Mouse (Mus musculus) kidney, postnatal 0 days (tissue): Measurements from ENCODE around the gene Mbnl2. TPM values are rescaled to one million over a fixed set of nuclear protein-coding genes. Genes with fewer than 3 reads are reported as not detected.

ENCODE experiments used
- ATAC-seq: fragments of 200-750 bp; cut with Nextera tagmentation; replicated peaks from 2 replicates; pipeline ENCODE4 v1.8.0; 2017; ENCODE audit warnings: low read depth, moderate number of reproducible peaks, moderate TSS enrichment, moderate library complexity; ENCODE audit not compliant: low FRiP score
- DNase-seq: peaks from one replicate; pipeline ENCODE4 v3.0.0-alpha.2; 2016; ENCODE audit warnings: low spot score
- H3K27ac ChIP-seq: fragments of 300-500 bp; sonication (generic); 2 replicates; pipeline ENCODE4 v1.5.1; 2014; ENCODE audit warnings: mild to moderate bottlenecking
- H3K27me3 ChIP-seq: fragments of 300-500 bp; sonication (generic); 2 replicates; pipeline ENCODE4 v1.6.1; 2014; ENCODE audit warnings: low read length, mixed read lengths; ENCODE audit not compliant: insufficient read depth
- H3K36me3 ChIP-seq: fragments of 300-500 bp; sonication (generic); 2 replicates; pipeline ENCODE4 v1.6.1; 2014; ENCODE audit warnings: low read length, mixed read lengths; ENCODE audit not compliant: insufficient read depth
- H3K4me1 ChIP-seq: fragments of 300-500 bp; sonication (generic); replicated peaks from 2 replicates; pipeline ENCODE4 v1.6.1; 2014; ENCODE audit warnings: antibody characterized with exemption, low read length, mixed read lengths; ENCODE audit not compliant: insufficient read depth
- H3K4me2 ChIP-seq: fragments of 300-500 bp; sonication (generic); 2 replicates; pipeline ENCODE4 v1.6.1; 2014; ENCODE audit warnings: mild to moderate bottlenecking, low read length, moderate library complexity, mixed read lengths
- H3K4me3 ChIP-seq: fragments of 300-500 bp; sonication (generic); replicated peaks from 2 replicates; pipeline ENCODE4 v1.5.1; 2014; ENCODE audit warnings: low read depth, low read length
- H3K9ac ChIP-seq: fragments of 300-500 bp; sonication (generic); 2 replicates; pipeline ENCODE4 v1.6.1; 2014; ENCODE audit warnings: low read depth, low read length
- H3K9me3 ChIP-seq: fragments of 300-500 bp; sonication (generic); replicated peaks from 2 replicates; pipeline ENCODE4 v1.6.1; 2016; ENCODE audit warnings: low read length, inconsistent platforms, mixed read lengths
- CTCF ChIP-seq: IDR thresholded peaks from 2 replicates; pipeline ENCODE4 v1.5.1; 2016; ENCODE audit warnings: antibody characterized with exemption, low read depth, mild to moderate bottlenecking, moderate library complexity
- WGBS: fragments of 180-500 bp; shearing (Covaris S2); extraction: QIAGEN DNeasy Blood & Tissue Kit; methylation state at CpG from one replicate; pipeline ENCODE4 v1.1.7; 2014; 5-methylcytosine and 5-hydroxymethylcytosine counted together
- polyA plus RNA-seq: library from polyadenylated mRNA; unstranded; fragments of >200 nt; fragmentation: Nextera tagmentation; extraction: Ambion mirVana; gene quantifications from 2 replicates; pipeline ENCODE4 v1.2.1, GENCODE M21; 2015

Mbnl2 gene
- polyA plus RNA-seq, 1 experiment from 2014 or later, result 119 TPM

DNA sequence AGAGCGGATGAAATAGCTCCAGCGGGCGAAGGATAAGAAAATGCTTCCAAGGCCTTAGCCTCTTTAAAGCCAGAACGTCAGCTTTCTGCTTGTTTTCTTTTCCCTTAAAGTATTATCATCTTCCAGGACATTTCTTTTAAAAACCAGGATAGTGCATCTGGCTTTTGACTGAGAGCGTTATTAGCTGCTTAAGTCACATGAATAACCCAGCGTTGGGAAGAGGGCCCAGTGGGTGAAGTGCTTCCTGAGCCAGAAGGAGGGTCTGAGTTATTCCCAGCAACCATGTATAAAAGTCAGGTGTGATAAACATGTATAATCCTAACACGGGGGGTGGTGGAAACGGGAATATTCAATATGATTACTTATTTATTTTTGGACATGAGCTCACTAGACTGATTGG lies 61.4 kb downstream of the Mbnl2 start:
- H3K9me3 ChIP-seq, result no peaks in the 10 kb centered on the region
- ATAC-seq (no peak), DNase-seq (no peak)
- H3K4me1 ChIP-seq, result peaks cover 26% of the 10 kb centered on the region
- H3K36me3 ChIP-seq, result no peaks in the 10 kb centered on the region
- H3K4me3 ChIP-seq, result no peak overlapping the region
- WGBS, result 59% methylated on average over 8 of the region's 8 CpGs
- peak overlapping the region; percentile 36 for H3K27ac ChIP-seq
- no peaks in the 10 kb centered on the region for H3K27me3 ChIP-seq
- no peak for TF ChIP-seq CTCF
- H3K4me2 ChIP-seq, result 0 out of 2 replicates have a peak overlapping the region, but pooled peaks have one; percentile 3
- H3K9ac ChIP-seq, result no peak overlapping the region

DNA sequence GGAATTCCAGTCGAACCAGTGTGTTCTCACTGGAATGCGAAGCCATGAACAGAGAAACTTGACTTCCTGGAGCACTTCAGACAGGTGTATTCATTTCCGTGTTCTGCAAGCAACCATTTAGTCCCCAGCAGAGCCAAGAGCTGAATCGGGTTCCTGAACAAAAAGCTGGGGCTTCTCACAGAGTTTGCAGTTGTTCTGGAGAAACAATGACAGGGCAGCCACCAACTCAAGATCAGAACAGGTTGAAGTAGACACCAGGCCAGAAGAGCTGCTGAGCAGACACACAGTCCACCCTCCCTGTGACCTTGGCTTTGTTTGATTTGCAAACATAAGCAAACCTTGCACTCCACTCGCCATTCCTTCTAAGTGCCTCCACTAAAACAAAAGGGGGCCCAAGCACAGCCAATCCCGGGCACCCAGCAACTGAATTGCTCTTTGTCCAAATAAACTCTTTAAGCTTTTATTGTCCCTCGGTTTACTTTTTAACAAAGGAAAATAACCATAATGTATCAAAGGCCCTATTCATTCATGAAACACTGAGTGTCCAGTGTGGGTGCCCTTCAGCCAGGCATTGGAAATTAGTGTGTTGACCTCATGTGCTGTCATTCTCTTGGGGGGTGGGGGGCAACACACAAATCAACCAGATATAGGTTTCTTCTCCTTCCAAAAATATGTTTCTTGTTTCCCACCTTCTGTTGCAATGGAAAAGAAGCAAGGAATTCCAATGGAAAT lies 62.4 kb downstream of the Mbnl2 start:
- peak overlapping the region; percentile 60 for H3K27ac ChIP-seq
- ATAC-seq (no peak), DNase-seq (no peak)
- WGBS, result 43% methylated on average over 7 of the region's 7 CpGs
- H3K4me2 ChIP-seq, result no peak overlapping the region
- H3K9me3 ChIP-seq, result no peaks in the 10 kb centered on the region
- H3K9ac ChIP-seq, result no peak overlapping the region
- TF ChIP-seq CTCF, result no peak
- no peaks in the 10 kb centered on the region for H3K36me3 ChIP-seq
- H3K27me3 ChIP-seq, result no peaks in the 10 kb centered on the region
- H3K4me3 ChIP-seq, result no peak overlapping the region
- H3K4me1 ChIP-seq, result peaks cover 26% of the 10 kb centered on the region

DNA sequence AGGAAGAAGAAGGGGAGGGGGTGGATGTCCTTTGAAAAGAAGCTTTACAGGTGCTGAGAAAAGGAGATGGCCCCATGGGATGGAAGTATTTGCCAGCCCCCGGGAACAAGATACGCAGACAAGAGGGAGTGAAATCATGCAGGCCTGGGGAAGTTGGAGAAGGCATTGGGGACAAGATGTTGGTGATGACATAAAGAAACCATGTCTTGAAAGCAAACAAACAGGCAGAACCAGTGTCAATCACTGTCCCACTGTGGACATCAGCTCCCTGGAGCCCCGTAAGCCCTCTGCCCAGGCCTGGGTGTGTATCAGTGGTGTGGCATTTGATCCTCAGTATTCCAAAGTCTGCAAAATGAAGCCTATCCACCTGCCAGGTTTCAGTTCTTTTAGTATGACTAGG lies 63.2 kb downstream of the Mbnl2 start:
- H3K4me3 ChIP-seq, result no peak overlapping the region
- no peak overlapping the region for H3K4me2 ChIP-seq
- H3K9me3 ChIP-seq, result no peaks in the 10 kb centered on the region
- H3K27me3 ChIP-seq, result no peaks in the 10 kb centered on the region
- DNase-seq (no peak), ATAC-seq (no peak)
- no peak overlapping the region for H3K27ac ChIP-seq
- peaks cover 26% of the 10 kb centered on the region for H3K4me1 ChIP-seq
- TF ChIP-seq CTCF, result no peak
- H3K36me3 ChIP-seq, result no peaks in the 10 kb centered on the region
- no peak overlapping the region for H3K9ac ChIP-seq
- 73% methylated on average over 3 of the region's 3 CpGs for WGBS

DNA sequence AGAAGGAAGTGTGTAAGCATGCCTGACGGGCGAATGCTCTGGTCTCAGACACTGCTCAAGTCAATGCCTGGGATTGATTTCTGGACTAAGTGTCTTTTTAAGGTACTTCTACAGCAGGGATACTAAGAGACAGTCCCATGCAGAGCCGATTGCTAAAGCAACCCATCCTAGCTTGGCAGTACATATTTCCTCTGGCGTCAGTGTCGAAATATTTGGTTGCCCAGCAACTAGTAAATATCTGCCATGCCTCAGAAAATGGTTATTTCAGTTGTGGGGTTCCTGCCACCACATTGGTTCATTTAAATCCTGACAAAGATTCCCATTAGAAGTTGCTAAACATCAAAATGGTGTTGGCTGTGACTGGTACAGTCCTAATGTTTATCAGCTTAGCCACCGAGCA lies 66.4 kb downstream of the Mbnl2 start:
- no peaks in the 10 kb centered on the region for H3K36me3 ChIP-seq
- no peak overlapping the region for H3K9ac ChIP-seq
- H3K27me3 ChIP-seq, result no peaks in the 10 kb centered on the region
- WGBS, result 87% methylated on average over 6 of the region's 6 CpGs
- H3K9me3 ChIP-seq, result peaks cover 6% of the 10 kb centered on the region; the same call in 1 of the 2 replicates
- no peak overlapping the region for H3K4me3 ChIP-seq
- ATAC-seq, result no peak
- no peak for DNase-seq
- no peak overlapping the region for H3K27ac ChIP-seq
- TF ChIP-seq CTCF, result no peak
- peaks cover 14% of the 10 kb centered on the region for H3K4me1 ChIP-seq
- no peak overlapping the region for H3K4me2 ChIP-seq

DNA sequence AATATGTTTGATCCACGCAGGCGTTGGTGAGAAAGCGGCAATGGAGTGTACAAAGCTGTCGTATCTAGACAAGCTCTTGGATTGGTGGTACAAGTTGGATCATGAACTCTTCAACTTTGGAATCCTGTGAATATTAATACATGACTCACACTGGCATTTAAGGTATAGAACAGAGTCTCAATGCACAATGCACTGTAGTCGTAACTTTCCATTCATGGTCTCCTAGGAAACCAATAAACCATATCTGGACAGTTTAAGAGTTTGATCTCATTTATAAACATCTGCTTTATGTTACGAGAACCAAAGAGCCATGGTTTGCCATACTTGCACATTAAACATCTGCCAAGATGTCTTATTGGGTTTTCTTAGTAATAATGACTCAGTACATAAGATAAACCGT lies 66.9 kb downstream of the Mbnl2 start:
- Histone ChIP-seq H3K27me3 (no peaks in the 10 kb centered on the region), H3K4me1 (peaks cover 10% of the 10 kb centered on the region), H3K4me2 (no peak overlapping the region), H3K36me3 (no peaks in the 10 kb centered on the region), H3K9me3 (peaks cover 6% of the 10 kb centered on the region; the same call in 1 of the 2 replicates), H3K27ac (no peak overlapping the region), H3K4me3 (no peak overlapping the region), H3K9ac (no peak overlapping the region)
- TF ChIP-seq CTCF, result no peak
- DNase-seq (no peak), ATAC-seq (no peak)
- 82% methylated on average over 7 of the region's 7 CpGs for WGBS

DNA sequence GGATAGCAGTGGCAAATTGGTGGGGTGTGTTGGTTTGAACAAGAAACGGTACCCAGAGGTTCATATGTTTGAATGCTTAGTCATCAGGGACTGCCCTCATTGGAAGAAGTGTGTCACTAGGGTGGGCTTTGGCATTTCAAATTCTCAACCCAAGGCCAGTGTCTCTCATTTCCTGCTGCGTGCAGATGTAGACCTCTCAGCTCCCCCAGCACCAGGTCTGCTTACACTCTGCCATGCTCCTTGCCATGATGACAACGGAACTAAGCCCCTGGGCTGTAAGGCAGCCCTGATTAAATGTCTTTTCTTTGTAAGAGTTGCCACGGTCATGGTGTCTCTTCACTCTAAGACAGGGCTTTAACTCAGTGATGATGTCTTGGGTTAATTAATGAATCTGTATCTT lies 69.2 kb downstream of the Mbnl2 start:
- H3K4me1 ChIP-seq, result no peaks in the 10 kb centered on the region
- no peak overlapping the region for H3K9ac ChIP-seq
- no peak overlapping the region for H3K4me3 ChIP-seq
- no peak overlapping the region for H3K4me2 ChIP-seq
- H3K27ac ChIP-seq, result no peak overlapping the region
- 92% methylated on average over 4 of the region's 4 CpGs for WGBS
- TF ChIP-seq CTCF, result no peak
- H3K9me3 ChIP-seq, result peaks cover 6% of the 10 kb centered on the region; the same call in 1 of the 2 replicates
- DNase-seq (no peak), ATAC-seq (no peak)
- no peaks in the 10 kb centered on the region for H3K36me3 ChIP-seq
- no peaks in the 10 kb centered on the region for H3K27me3 ChIP-seq
